Mouse (Mus musculus) heart, embryonic 13.5 days (tissue): ENCODE measurements around the gene Eif3k. TPM values are rescaled to one million over a fixed set of nuclear protein-coding genes. Genes with fewer than 3 reads are reported as not detected.

Experiments used
- ATAC-seq: fragments of 200-750 bp; cut with Nextera tagmentation; 2 replicates; pipeline ENCODE4 v1.8.0; 2017; ENCODE audit warnings: moderate TSS enrichment; ENCODE audit not compliant: insufficient number of reproducible peaks, low FRiP score, low TSS enrichment; ENCODE audit errors: extremely low read depth
- H3K27ac ChIP-seq: fragments of 300-500 bp; sonication (generic); replicated peaks from 2 replicates; pipeline ENCODE4 v1.5.1; 2015; ENCODE audit warnings: moderate library complexity, mild to moderate bottlenecking, inconsistent platforms
- H3K27me3 ChIP-seq: fragments of 300-500 bp; sonication (generic); replicated peaks from 2 replicates; pipeline ENCODE4 v1.6.1; 2015; ENCODE audit warnings: mild to moderate bottlenecking, inconsistent platforms
- H3K36me3 ChIP-seq: fragments of 300-500 bp; sonication (generic); 2 replicates; pipeline ENCODE4 v1.6.1; 2015; ENCODE audit warnings: mild to moderate bottlenecking, inconsistent platforms
- H3K4me1 ChIP-seq: fragments of 300-500 bp; sonication (generic); 2 replicates; pipeline ENCODE4 v1.6.1; 2015; ENCODE audit warnings: inconsistent platforms
- H3K4me2 ChIP-seq: fragments of 300-500 bp; sonication (generic); 2 replicates; pipeline ENCODE4 v1.6.1; 2015; ENCODE audit warnings: inconsistent platforms, mild to moderate bottlenecking, moderate library complexity
- H3K4me3 ChIP-seq: fragments of 300-500 bp; sonication (generic); 2 replicates; pipeline ENCODE4 v1.5.1; 2015; ENCODE audit warnings: moderate library complexity, mild to moderate bottlenecking, inconsistent platforms
- H3K9ac ChIP-seq: fragments of 300-500 bp; sonication (generic); 2 replicates; pipeline ENCODE4 v1.6.1; 2015; ENCODE audit warnings: inconsistent platforms, mild to moderate bottlenecking, moderate library complexity
- H3K9me3 ChIP-seq: fragments of 300-500 bp; sonication (generic); 2 replicates; pipeline ENCODE4 v1.6.1; 2016; ENCODE audit warnings: inconsistent platforms
- WGBS: fragments of 180-500 bp; shearing (Covaris S2); methylation state at CpG from one replicate; pipeline ENCODE4 v1.1.7; 2015; ENCODE audit warnings: mixed read lengths; 5-methylcytosine and 5-hydroxymethylcytosine counted together
- polyA plus RNA-seq: library from polyadenylated mRNA; unstranded; fragments of >200 nt; fragmentation: Nextera tagmentation; extraction: Ambion mirVana; gene quantifications from 2 replicates; pipeline ENCODE4 v1.2.1, GENCODE M21; 2015

Gene Eif3k
- 257 and 300 TPM in 2 replicates for polyA plus RNA-seq

- H3K9me3 ChIP-seq: no peaks in the 10 kb centered on the region
- peaks cover 24% of the 10 kb centered on the region for H3K4me1 ChIP-seq
- H3K4me3 ChIP-seq: peak within 1 kb of the TSS; percentile 83
- peaks cover 36% of the 10 kb centered on the region for H3K36me3 ChIP-seq
- peak within 1 kb of the TSS; percentile 93 for H3K9ac ChIP-seq
- ATAC-seq: peak; percentile 85
- H3K27me3 ChIP-seq: no peaks in the 10 kb centered on the region
- peak within 1 kb of the TSS; percentile 98 for H3K4me2 ChIP-seq
- peak within 1 kb of the TSS; percentile 91 for H3K27ac ChIP-seq
- under 1% methylated on average over 36 of the region's 36 CpGs for WGBS
Observed at GRCm38 (mm10) chr7:28981651-28982273, at the start of gene Eif3k, which contains the start of gene Map4k1. TSS of gene Eif3k (minus strand) at chr7:28981864. TSS of gene Map4k1 (plus strand) at chr7:28982050.

GRCm38 (mm10) chr7:29029690-29030656 is 48.3 kb upstream of the Eif3k start:
- ATAC-seq: no peak
- Histone ChIP-seq H3K4me3 (no peak overlapping the region), H3K9me3 (no peaks in the 10 kb centered on the region), H3K27ac (no peak overlapping the region), H3K27me3 (no peaks in the 10 kb centered on the region), H3K36me3 (no peaks in the 10 kb centered on the region), H3K4me1 (no peaks in the 10 kb centered on the region), H3K9ac (no peak overlapping the region), H3K4me2 (no peak overlapping the region)
- WGBS: 77% methylated on average over 14 of the region's 14 CpGs

- Histone ChIP-seq H3K9me3 (no peaks in the 10 kb centered on the region), H3K27ac (no peak overlapping the region), H3K4me3 (no peak overlapping the region), H3K9ac (no peak overlapping the region), H3K27me3 (no peaks in the 10 kb centered on the region), H3K4me1 (no peaks in the 10 kb centered on the region), H3K4me2 (no peak overlapping the region), H3K36me3 (no peaks in the 10 kb centered on the region)
- 79% methylated on average over 6 of the region's 6 CpGs for WGBS
- ATAC-seq: no peak
Observed at GRCm38 (mm10) chr7:29028761-29029160, 47.1 kb upstream of the Eif3k start.

GRCm38 (mm10) chr7:29026811-29027210 is 45.1 kb upstream of the Eif3k start:
- WGBS: 71% methylated on average over 4 of the region's 4 CpGs
- Histone ChIP-seq H3K4me3 (no peak overlapping the region), H3K27me3 (peaks cover 9% of the 10 kb centered on the region), H3K4me2 (no peak overlapping the region), H3K9me3 (no peaks in the 10 kb centered on the region), H3K36me3 (no peaks in the 10 kb centered on the region), H3K4me1 (no peaks in the 10 kb centered on the region), H3K27ac (no peak overlapping the region), H3K9ac (no peak overlapping the region)
- ATAC-seq: no peak

- Histone ChIP-seq H3K27ac (no peak overlapping the region), H3K4me3 (no peak overlapping the region), H3K9me3 (no peaks in the 10 kb centered on the region), H3K27me3 (peaks cover 13% of the 10 kb centered on the region), H3K9ac (no peak overlapping the region), H3K4me1 (no peaks in the 10 kb centered on the region), H3K36me3 (no peaks in the 10 kb centered on the region), H3K4me2 (no peak overlapping the region)
- no peak for ATAC-seq
- WGBS: 72% methylated on average over 5 of the region's 5 CpGs
Observed at GRCm38 (mm10) chr7:29026195-29026594, 44.5 kb upstream of the Eif3k start.

GRCm38 (mm10) chr7:29025566-29025965 is 43.9 kb upstream of the Eif3k start:
- Histone ChIP-seq H3K4me2 (no peak overlapping the region), H3K36me3 (no peaks in the 10 kb centered on the region), H3K9ac (no peak overlapping the region), H3K4me3 (no peak overlapping the region), H3K4me1 (no peaks in the 10 kb centered on the region), H3K27me3 (peaks cover 19% of the 10 kb centered on the region), H3K9me3 (no peaks in the 10 kb centered on the region), H3K27ac (no peak overlapping the region)
- ATAC-seq: no peak
- WGBS: 70% methylated on average over 7 of the region's 7 CpGs

- no peak overlapping the region for H3K4me2 ChIP-seq
- H3K4me1 ChIP-seq: peaks cover 9% of the 10 kb centered on the region
- peaks cover 40% of the 10 kb centered on the region for H3K27me3 ChIP-seq
- no peaks in the 10 kb centered on the region for H3K36me3 ChIP-seq
- WGBS: 84% methylated on average over 8 of the region's 8 CpGs
- H3K9ac ChIP-seq: no peak overlapping the region
- ATAC-seq: no peak
- H3K27ac ChIP-seq: no peak overlapping the region
- no peaks in the 10 kb centered on the region for H3K9me3 ChIP-seq
- H3K4me3 ChIP-seq: no peak overlapping the region
Observed at GRCm38 (mm10) chr7:29023514-29023913, 41.9 kb upstream of the Eif3k start.

- Histone ChIP-seq H3K4me3 (no peak overlapping the region), H3K27ac (no peak overlapping the region), H3K9ac (no peak overlapping the region), H3K4me1 (peaks cover 9% of the 10 kb centered on the region), H3K9me3 (no peaks in the 10 kb centered on the region), H3K4me2 (no peak overlapping the region), H3K27me3 (peaks cover 50% of the 10 kb centered on the region), H3K36me3 (no peaks in the 10 kb centered on the region)
- 82% methylated on average over 8 of the region's 8 CpGs for WGBS
- no peak for ATAC-seq
Observed at GRCm38 (mm10) chr7:29022479-29022878, 40.8 kb upstream of the Eif3k start.

- peak overlapping the region; percentile 71 for H3K9ac ChIP-seq
- H3K4me3 ChIP-seq: peak overlapping the region; percentile 55
- peaks cover 62% of the 10 kb centered on the region for H3K27me3 ChIP-seq
- ATAC-seq: no peak
- H3K4me1 ChIP-seq: peaks cover 9% of the 10 kb centered on the region
- H3K4me2 ChIP-seq: peak overlapping the region; percentile 79
- H3K27ac ChIP-seq: no peak overlapping the region
- H3K9me3 ChIP-seq: peaks cover 6% of the 10 kb centered on the region; the same call in 1 of the 2 replicates
- WGBS: 2% methylated on average over 87 of the region's 88 CpGs
- no peaks in the 10 kb centered on the region for H3K36me3 ChIP-seq
Observed at GRCm38 (mm10) chr7:29019447-29020220, 38.0 kb upstream of the Eif3k start.

- no peak for ATAC-seq
Observed at GRCm38 (mm10) chr7:29017222-29017621, 35.6 kb upstream of the Eif3k start.

GRCm38 (mm10) chr7:29016440-29016839 is 34.8 kb upstream of the Eif3k start:
- no peak overlapping the region for H3K27ac ChIP-seq
- peaks cover 7% of the 10 kb centered on the region; the same call in 1 of the 2 replicates for H3K9me3 ChIP-seq
- H3K4me1 ChIP-seq: peaks cover 9% of the 10 kb centered on the region
- no peak for ATAC-seq
- H3K4me3 ChIP-seq: no peak overlapping the region
- WGBS: 61% methylated on average over 7 of the region's 7 CpGs
- no peaks in the 10 kb centered on the region for H3K36me3 ChIP-seq
- H3K27me3 ChIP-seq: peaks cover 51% of the 10 kb centered on the region
- H3K4me2 ChIP-seq: no peak overlapping the region
- no peak overlapping the region for H3K9ac ChIP-seq

More at GRCm38 (mm10) chr7:29017222-29017621, 35.6 kb upstream of the Eif3k start:
- Histone ChIP-seq H3K4me3 (no peak overlapping the region), H3K27ac (no peak overlapping the region), H3K27me3 (peaks cover 55% of the 10 kb centered on the region), H3K4me1 (peaks cover 9% of the 10 kb centered on the region), H3K9ac (no peak overlapping the region), H3K36me3 (no peaks in the 10 kb centered on the region), H3K9me3 (peaks cover 7% of the 10 kb centered on the region; the same call in 1 of the 2 replicates), H3K4me2 (no peak overlapping the region)
- 82% methylated on average over 7 of the region's 7 CpGs for WGBS
